Mouse (Mus musculus) megakaryocyte, adult 5-6 weeks (primary cell): ENCODE results near the gene Itga3. TPM values are rescaled to one million over a fixed set of nuclear protein-coding genes. Genes with fewer than 3 reads are reported as not detected.

Experiments
- ATAC-seq: 2 replicates; pipeline ENCODE4 v1.8.0; 2016; ENCODE audit warnings: mild to moderate bottlenecking, inconsistent platforms; ENCODE audit not compliant: poor library complexity, severe bottlenecking
- total RNA-seq, 2 experiments: library from RNA; stranded (forward) in 1 of 2; stranded (reverse) in 1 of 2; fragments of 153-499, 151-499 nt in 1 of 2; fragments of 221-1000, 200-1000 nt in 1 of 2; gene quantifications; 2 replicates each; pipeline versions ENCODE4 v1.2.3 to v1.2.4; 2015 to 2017

Gene Itga3
- total RNA-seq, 2 experiments from 2014 or later = 0.09 TPM; not detected in 1

GRCm38 (mm10) chr11:95096608-95097373 is 20.2 kb upstream of the Itga3 start:
- ATAC-seq = no peak

GRCm38 (mm10) chr11:95095596-95095995 is 19.0 kb upstream of the Itga3 start:
- ATAC-seq = no peak

- no peak for ATAC-seq
These were observed 16.5 kb upstream of the Itga3 start for GRCm38 (mm10) chr11:95093077-95093476.

GRCm38 (mm10) chr11:95088857-95089779 is 12.5 kb upstream of the Itga3 start:
- no peak for ATAC-seq

DNA sequence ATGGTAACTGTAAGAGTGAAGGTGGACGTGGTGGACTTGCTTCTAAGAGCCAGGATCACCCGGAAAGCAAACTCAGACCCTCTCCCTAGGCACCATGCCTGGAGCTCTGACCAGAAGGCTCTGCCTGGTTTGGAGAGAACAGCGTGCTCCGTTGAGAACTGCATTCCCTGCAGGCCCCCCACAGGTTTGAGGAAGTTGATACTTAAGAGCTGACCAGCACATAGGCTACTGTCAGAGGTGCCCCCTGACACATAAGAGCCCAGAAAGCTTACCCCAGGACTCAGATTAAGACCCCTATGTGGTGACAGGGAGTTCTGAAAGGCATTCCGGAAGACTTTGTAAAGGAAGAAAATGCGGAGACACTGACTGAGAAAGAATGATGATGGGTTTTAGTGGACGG is 11.7 kb upstream of the Itga3 start:
- ATAC-seq = no peak

DNA sequence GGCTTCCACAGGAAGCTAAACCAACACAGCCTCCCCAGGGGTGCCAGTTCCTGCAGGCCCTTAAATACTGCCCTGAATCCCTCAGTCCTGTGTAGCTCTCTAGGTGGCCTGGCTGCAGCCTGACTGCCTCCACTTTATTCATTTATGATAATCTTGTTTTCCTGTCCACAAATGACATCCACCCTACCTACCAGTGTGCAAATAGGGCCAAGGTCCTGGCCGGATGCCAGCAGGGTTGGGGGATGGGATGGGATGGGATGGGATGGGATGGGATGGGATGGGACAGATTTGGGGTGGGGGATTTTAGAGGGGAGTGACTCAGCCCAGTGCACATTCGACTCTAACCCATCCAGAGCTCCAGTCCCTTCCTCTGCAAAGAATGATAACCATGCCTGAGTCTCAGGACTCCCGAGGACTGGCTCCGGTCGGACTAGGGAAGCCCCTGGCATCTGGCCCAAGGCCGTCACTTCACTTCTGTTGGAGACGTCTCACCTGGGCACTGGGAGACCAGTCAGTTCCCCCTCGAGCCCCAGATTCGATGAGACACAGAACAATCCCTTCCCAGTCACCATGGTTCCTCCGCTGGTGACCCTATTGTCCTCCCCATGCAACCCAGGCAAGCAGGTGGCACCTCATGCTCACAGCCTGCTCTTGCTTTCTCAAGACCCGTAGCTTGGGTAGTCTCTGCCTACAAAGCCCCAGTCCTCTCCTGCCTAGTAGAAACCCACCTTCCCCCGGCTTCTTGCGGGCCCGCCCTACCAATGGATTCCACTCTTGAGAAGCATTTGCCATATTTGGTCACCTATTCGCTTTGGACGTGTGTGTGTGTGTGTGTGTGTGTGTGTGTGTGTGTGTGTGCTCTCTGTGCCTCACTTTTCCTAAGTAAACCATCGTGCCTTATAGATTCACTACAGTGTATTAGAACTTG is 11.0 kb upstream of the Itga3 start:
- no peak for ATAC-seq

- ATAC-seq = no peak
These were observed 9.6 kb upstream of the Itga3 start for GRCm38 (mm10) chr11:95086229-95086628.

DNA sequence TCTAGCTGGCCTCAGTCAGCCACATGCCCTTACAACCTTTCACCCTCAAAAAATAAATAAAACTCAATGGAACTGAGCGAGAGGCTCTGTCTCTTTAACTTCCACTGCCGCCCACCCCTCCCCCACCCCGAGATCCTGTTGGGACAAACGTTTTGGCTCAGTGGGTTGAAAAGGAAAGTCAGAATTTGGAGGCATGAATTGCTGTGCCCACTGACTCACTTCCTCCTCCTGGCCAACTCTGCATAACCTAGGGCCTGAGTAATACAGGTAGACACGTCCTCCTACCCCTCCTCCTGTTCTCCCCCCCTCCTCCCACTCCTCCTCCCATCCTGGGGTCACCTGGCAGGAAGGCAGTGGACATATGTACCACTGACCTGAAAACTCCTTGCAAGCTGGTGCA is 9.1 kb upstream of the Itga3 start:
- no peak for ATAC-seq

GRCm38 (mm10) chr11:95084811-95085382 is 8.3 kb upstream of the Itga3 start:
- no peak for ATAC-seq

DNA sequence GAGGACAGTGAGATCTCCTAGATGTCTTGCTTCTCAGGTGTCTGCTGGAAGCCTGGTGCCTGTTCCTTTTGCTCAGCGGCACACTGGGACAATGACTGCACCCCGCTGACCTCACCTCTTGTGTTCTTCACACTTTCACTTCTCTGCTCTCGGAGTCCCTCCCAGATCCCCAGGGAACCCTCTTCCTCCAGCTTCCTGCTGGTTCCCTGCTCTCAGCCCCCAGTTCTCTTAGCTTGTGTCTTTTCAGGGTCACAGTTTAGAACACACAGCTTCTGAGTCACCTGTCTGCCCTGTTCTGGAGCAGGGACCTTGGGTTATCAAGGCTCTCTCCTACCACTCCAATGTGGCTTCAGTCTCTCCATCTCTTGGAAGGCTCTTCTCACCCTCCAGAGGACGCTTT is 7.6 kb upstream of the Itga3 start:
- ATAC-seq = no peak

- no peak for ATAC-seq
These were observed 6.3 kb upstream of the Itga3 start for GRCm38 (mm10) chr11:95082896-95083295.

DNA sequence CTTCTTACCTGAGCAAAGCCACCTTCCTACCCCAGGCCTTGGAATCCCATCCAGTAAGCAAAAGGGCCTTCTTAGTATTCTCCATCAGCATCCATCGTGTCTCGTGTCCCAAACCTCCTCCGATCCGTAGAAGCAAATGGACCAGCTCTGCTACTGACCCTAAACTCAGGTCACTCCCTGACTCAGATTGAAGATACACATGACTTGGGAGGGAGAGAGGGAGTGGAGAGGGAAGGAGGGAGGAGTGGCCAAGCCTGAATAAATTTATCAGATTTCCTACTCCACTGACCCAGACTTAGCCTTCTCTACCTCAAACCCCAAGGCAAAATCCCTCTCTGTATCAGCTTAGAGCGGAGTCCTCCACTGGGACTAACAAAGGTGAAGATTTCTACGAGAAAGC is 4.2 kb upstream of the Itga3 start:
- no peak for ATAC-seq

DNA sequence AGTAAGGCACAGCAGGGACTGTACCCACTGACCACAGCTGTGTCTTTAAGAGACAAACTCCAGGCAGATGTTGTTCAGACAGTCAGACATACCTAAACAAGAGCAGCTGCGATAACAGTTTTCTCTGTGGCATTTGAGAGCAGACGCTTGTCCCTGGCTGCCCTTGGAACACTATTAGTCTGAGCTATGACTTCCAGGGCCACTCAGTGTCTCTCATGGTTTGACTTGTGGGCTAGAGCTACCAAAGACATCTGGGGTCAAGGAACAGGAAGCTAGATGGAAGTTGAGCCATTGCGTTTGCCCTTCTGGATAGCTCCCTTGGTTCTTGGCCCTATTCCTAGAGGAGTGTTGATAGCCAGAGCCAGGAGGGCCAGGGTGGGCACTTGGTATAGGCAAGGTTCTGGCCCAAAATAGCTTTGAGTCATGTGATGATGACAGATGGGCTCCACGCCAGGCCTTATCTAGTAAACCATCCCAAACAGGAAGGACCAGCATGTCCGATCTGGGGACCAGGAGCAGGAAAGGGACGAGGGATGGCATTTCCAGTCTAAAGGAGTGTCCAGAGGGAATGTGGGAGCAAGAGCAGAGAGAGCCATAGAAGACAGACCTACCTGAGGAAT is 2.8 kb upstream of the Itga3 start:
- no peak for ATAC-seq

DNA sequence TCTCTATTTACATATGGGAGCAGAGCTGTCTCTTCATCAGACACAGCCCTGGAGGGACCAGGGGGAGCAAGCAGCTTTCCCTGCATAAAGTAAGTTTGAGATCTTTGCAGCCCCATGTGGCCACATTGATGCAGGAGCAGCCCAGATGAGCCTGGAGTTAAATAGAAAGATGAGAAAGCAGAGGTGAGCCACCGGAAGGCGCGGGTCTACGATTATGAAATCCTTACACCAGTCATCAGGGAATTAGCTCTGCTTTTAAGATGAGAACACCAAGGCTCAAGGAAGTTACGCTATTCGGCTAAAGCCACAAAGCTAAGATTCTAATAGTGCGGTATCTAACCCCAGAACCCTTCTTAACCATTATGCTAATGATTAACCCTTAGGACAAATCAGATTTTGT is 1.4 kb upstream of the Itga3 start:
- peak; percentile 52 for ATAC-seq

- 0 out of 2 replicates have a peak, but pooled peaks have one; percentile 31 for ATAC-seq
These were observed 513 bp downstream of the Itga3 start for GRCm38 (mm10) chr11:95076041-95076535.

- no peak for ATAC-seq
These were observed 1.2 kb downstream of the Itga3 start for GRCm38 (mm10) chr11:95075197-95076040.

DNA sequence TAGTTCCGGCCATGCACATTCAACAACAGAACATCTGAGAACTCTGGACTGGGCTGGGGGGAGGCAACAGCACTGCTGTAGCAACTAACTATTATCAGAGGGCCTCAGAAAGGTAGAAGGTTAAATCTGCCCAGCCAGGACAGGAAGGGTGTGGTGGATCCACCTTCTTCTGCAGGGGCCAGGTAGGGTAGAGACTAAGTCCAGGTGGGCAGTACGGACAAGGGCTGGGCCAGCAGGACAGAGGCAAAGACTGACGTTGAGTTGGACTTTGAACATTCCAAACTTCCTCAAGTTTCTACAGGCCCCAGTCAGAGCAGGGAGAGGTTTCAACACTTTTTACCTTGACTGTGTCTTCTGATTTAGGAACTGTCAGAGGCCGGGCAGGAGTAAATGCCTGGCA is 1.9 kb downstream of the Itga3 start:
- ATAC-seq = no peak

GRCm38 (mm10) chr11:95073835-95074234 is 2.8 kb downstream of the Itga3 start:
- ATAC-seq = no peak

- no peak for ATAC-seq
These were observed 3.8 kb downstream of the Itga3 start for GRCm38 (mm10) chr11:95072804-95073203.
